13 mouse cellular contexts compared by ENCODE assay signal in the genomic region with DNA sequence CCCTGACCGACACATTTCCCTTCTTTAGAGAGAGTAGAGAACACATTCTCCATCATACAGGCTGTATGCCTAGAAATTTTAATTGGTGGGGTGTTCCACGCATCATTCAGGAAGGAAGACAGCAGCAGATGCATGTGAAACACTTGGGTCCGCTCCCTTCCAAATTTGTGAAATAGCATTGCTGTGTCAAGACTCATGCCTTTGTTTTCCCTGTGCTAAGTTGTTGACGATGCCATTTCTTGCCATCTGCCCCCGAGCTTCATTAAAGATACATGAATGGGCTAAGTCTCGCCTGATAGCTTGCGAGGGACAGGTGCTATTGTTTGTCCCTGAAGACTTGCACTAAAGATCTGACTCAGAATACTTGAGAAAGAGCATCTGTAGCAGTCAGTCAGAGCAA.
"Had no signal": no experiment of that assay in that cellular context is flagged by ENCODE, and none has a peak within 500 bp of the region (broad histone marks: within the 10 kb centered on the region; RNA-seq: fewer than 3 reads in every experiment).

No protein-coding gene starts in this region.

- H3K4me1 ChIP-seq: limb, embryonic 13.5 days; liver, embryonic 15.5 days; midbrain, embryonic 15.5 days had no signal

- H3K4me2 ChIP-seq: limb, embryonic 13.5 days; liver, embryonic 15.5 days; midbrain, embryonic 15.5 days; neural tube, embryonic 12.5 days had no signal

- H3K27me3 ChIP-seq: limb, embryonic 13.5 days; liver, embryonic 15.5 days; midbrain, embryonic 15.5 days; neural tube, embryonic 12.5 days had no signal

- H3K4me3 ChIP-seq: layer of hippocampus, adult 2 months; limb, embryonic 13.5 days; liver, embryonic 15.5 days; midbrain, embryonic 15.5 days; neural tube, embryonic 12.5 days had no signal

- H3K9ac ChIP-seq: limb, embryonic 13.5 days; liver, embryonic 15.5 days; midbrain, embryonic 15.5 days; neural tube, embryonic 12.5 days had no signal

- ATAC-seq: lung, postnatal 0 days; midbrain, embryonic 15.5 days had no signal

- DNase-seq: kidney, postnatal 10 days; kidney, postnatal 4 days; left cerebral cortex, postnatal 4 days; lung, adult 2 months; lung, postnatal 36 days; thymus, postnatal 14 days had no signal

- H3K36me3 ChIP-seq: liver, embryonic 15.5 days; midbrain, embryonic 15.5 days; neural tube, embryonic 12.5 days had no signal

- H3K27ac ChIP-seq: layer of hippocampus, adult 2 months; limb, embryonic 13.5 days; liver, embryonic 15.5 days; midbrain, embryonic 15.5 days; neural tube, embryonic 12.5 days; stomach, postnatal 0 days had no signal

- H3K9me3 ChIP-seq: limb, embryonic 13.5 days; liver, embryonic 15.5 days; midbrain, embryonic 15.5 days; neural tube, embryonic 12.5 days had no signal
